Mouse (Mus musculus): ENCODE results near the gene Cpb2.

Cpb2 gene

GRCm38 (mm10) chr14:75246024-75247000, 4.2 kb downstream of the Cpb2 start:
- DNase-seq (ENCODE audit: low spot score in 2 of 2): no peak

GRCm38 (mm10) chr14:75250432-75250831, 8.3 kb downstream of the Cpb2 start:
- DNase-seq (ENCODE audit: low spot score in 2 of 2): no peak

- DNase-seq (ENCODE audit: low spot score in 2 of 2): peak in 1 of 2 experiments; percentile 5
Observed at GRCm38 (mm10) chr14:75256521-75256920, 14.4 kb downstream of the Cpb2 start.

- no peak for DNase-seq (ENCODE audit: low spot score in 2 of 2)
Observed at GRCm38 (mm10) chr14:75269531-75269930, 27.4 kb downstream of the Cpb2 start.

GRCm38 (mm10) chr14:75279716-75280115, 37.6 kb downstream of the Cpb2 start:
- DNase-seq (ENCODE audit: low spot score in 2 of 2): no peak

GRCm38 (mm10) chr14:75280406-75280805, 38.3 kb downstream of the Cpb2 start:
- DNase-seq (ENCODE audit: low spot score in 2 of 2): no peak

- DNase-seq (ENCODE audit: low spot score in 2 of 2): peak in 1 of 2 experiments; percentile 15
Observed at GRCm38 (mm10) chr14:75283609-75284192, 41.6 kb downstream of the Cpb2 start.

GRCm38 (mm10) chr14:75284193-75284915, 42.3 kb downstream of the Cpb2 start, which contains the start of gene Zc3h13:
Zc3h13 (plus strand) TSS chr14:75284373.
- peak; percentile 93 to 97 for DNase-seq (ENCODE audit: low spot score in 2 of 2)

- no peak for DNase-seq (ENCODE audit: low spot score in 2 of 2)
Observed at GRCm38 (mm10) chr14:75301081-75301480, 59.0 kb downstream of the Cpb2 start.

- no peak for DNase-seq (ENCODE audit: low spot score in 2 of 2)
Observed at GRCm38 (mm10) chr14:75303807-75304206, 61.7 kb downstream of the Cpb2 start.

GRCm38 (mm10) chr14:75307855-75308254, 65.8 kb downstream of the Cpb2 start:
- DNase-seq (ENCODE audit: low spot score in 2 of 2): no peak

- DNase-seq (ENCODE audit: low spot score in 2 of 2): no peak
Observed at GRCm38 (mm10) chr14:75309336-75309992, 67.4 kb downstream of the Cpb2 start.

GRCm38 (mm10) chr14:75314484-75314883, 72.4 kb downstream of the Cpb2 start:
- no peak for DNase-seq (ENCODE audit: low spot score in 2 of 2)

GRCm38 (mm10) chr14:75318736-75319135, 76.6 kb downstream of the Cpb2 start:
- DNase-seq (ENCODE audit: low spot score in 2 of 2): no peak

- no peak for DNase-seq (ENCODE audit: low spot score in 2 of 2)
Observed at GRCm38 (mm10) chr14:75320269-75320668, 78.2 kb downstream of the Cpb2 start.

- no peak for DNase-seq (ENCODE audit: low spot score in 2 of 2)
Observed at GRCm38 (mm10) chr14:75323354-75323753, 81.3 kb downstream of the Cpb2 start.

- DNase-seq (ENCODE audit: low spot score in 2 of 2): no peak
Observed at GRCm38 (mm10) chr14:75328062-75328461, 86.0 kb downstream of the Cpb2 start.

GRCm38 (mm10) chr14:75330621-75331020, 88.5 kb downstream of the Cpb2 start:
- DNase-seq (ENCODE audit: low spot score in 2 of 2): peak in 1 of 2 experiments; percentile 23
